Mouse (Mus musculus) kidney, postnatal 4 days (tissue): Measurements from ENCODE around the gene Gm21976.
A peak's percentile ranks its signal among the peaks of the same experiment; 100 is the strongest.

Experiments
- DNase-seq, 2 experiments: peaks; one replicate each; pipeline ENCODE4 v3.0.0; 2021; ENCODE audit warnings: mixed read lengths in 2 of 2

Gene Gm21976

GRCm38 (mm10) chr13:98279686-98280085, at the start of gene Gm21976:
Gene Gm21976, plus strand, starts transcription at chr13:98279887.
- DNase-seq: no peak

GRCm38 (mm10) chr13:98230511-98230910, 49.2 kb upstream of the Gm21976 start:
- DNase-seq: no peak

GRCm38 (mm10) chr13:98235451-98235850, 44.2 kb upstream of the Gm21976 start:
- DNase-seq: no peak

- peak; percentile 86 for DNase-seq
These were observed 39.6 kb upstream of the Gm21976 start for GRCm38 (mm10) chr13:98239978-98240641.

GRCm38 (mm10) chr13:98241531-98242282, 38.0 kb upstream of the Gm21976 start:
- no peak for DNase-seq

- no peak for DNase-seq
These were observed 34.9 kb upstream of the Gm21976 start for GRCm38 (mm10) chr13:98244571-98245350.

- no peak for DNase-seq
These were observed 34.3 kb upstream of the Gm21976 start for GRCm38 (mm10) chr13:98245386-98245785.

- DNase-seq: no peak
These were observed 30.1 kb upstream of the Gm21976 start for GRCm38 (mm10) chr13:98249594-98249993.

GRCm38 (mm10) chr13:98254921-98255320, 24.8 kb upstream of the Gm21976 start:
- DNase-seq: peak in 1 of 2 experiments; percentile 17

GRCm38 (mm10) chr13:98262636-98263457, 16.8 kb upstream of the Gm21976 start, which contains the start of the genes Utp15 and Ankra2:
Gene Utp15, minus strand, starts transcription at chr13:98263041.
Gene Ankra2, plus strand, starts transcription at chr13:98263074.
- DNase-seq: peak; percentile 99

GRCm38 (mm10) chr13:98263458-98263987, 16.2 kb upstream of the Gm21976 start:
- no peak for DNase-seq

- DNase-seq: no peak
These were observed 15.6 kb upstream of the Gm21976 start for GRCm38 (mm10) chr13:98264111-98264510.

GRCm38 (mm10) chr13:98274023-98274422, 5.7 kb upstream of the Gm21976 start:
- no peak for DNase-seq

- no peak for DNase-seq
These were observed 4.0 kb upstream of the Gm21976 start for GRCm38 (mm10) chr13:98275646-98276045.

GRCm38 (mm10) chr13:98276253-98276652, 3.4 kb upstream of the Gm21976 start:
- no peak for DNase-seq

GRCm38 (mm10) chr13:98277501-98277900, 2.2 kb upstream of the Gm21976 start:
- DNase-seq: no peak

GRCm38 (mm10) chr13:98280990-98281650, 1.4 kb downstream of the Gm21976 start:
- no peak for DNase-seq

- DNase-seq: no peak
These were observed 11.0 kb downstream of the Gm21976 start for GRCm38 (mm10) chr13:98290719-98291118.

- no peak for DNase-seq
These were observed 12.0 kb downstream of the Gm21976 start for GRCm38 (mm10) chr13:98291712-98292111.

- DNase-seq: no peak
These were observed 16.4 kb downstream of the Gm21976 start for GRCm38 (mm10) chr13:98296072-98296471.

- no peak for DNase-seq
These were observed 18.3 kb downstream of the Gm21976 start for GRCm38 (mm10) chr13:98297883-98298482.
